Mouse (Mus musculus) heart, adult 2 months (tissue): ENCODE measurements around the gene Nav1. TPM values are rescaled to one million over a fixed set of nuclear protein-coding genes. Genes with fewer than 3 reads are reported as not detected.

Experiments used
- DNase-seq, 2 experiments: peaks; one replicate each; pipeline ENCODE4 v3.0.0; 2021
- H3K27ac ChIP-seq: fragments of 200-600 bp; 2 replicates; pipeline ENCODE4 v1.8.1; 2022
- H3K27me3 ChIP-seq: fragments of 200-500 bp; 2 replicates; pipeline ENCODE4 v1.6.1; 2012; ENCODE audit warnings: mild to moderate bottlenecking, low read length, inconsistent platforms, mixed read lengths; ENCODE audit not compliant: control insufficient read depth, insufficient read depth
- H3K36me3 ChIP-seq: fragments of 200-500 bp; 2 replicates; pipeline ENCODE4 v1.6.1; 2012; ENCODE audit warnings: low read length, inconsistent platforms; ENCODE audit not compliant: control insufficient read depth, insufficient read depth
- H3K4me1 ChIP-seq: fragments of 200-500 bp; 2 replicates; pipeline ENCODE4 v1.6.1; 2011; ENCODE audit warnings: low read length; ENCODE audit not compliant: control insufficient read depth, insufficient read depth
- H3K4me3 ChIP-seq: fragments of 200-600 bp; 2 replicates; pipeline ENCODE4 v1.8.1; 2022
- H3K79me2 ChIP-seq: fragments of 200-500 bp; replicated peaks from 2 replicates; pipeline ENCODE4 v1.6.1; 2012; ENCODE audit warnings: mild to moderate bottlenecking, inconsistent platforms, low read length, moderate library complexity, mixed read lengths; ENCODE audit not compliant: control insufficient read depth, insufficient read depth
- H3K9ac ChIP-seq: fragments of 200-500 bp; 2 replicates; pipeline ENCODE4 v1.6.1; 2012; ENCODE audit warnings: low read depth, mild to moderate bottlenecking, control low read depth, inconsistent platforms, low read length, mixed read lengths
- CTCF ChIP-seq: fragments of 200-600 bp; IDR thresholded peaks from 2 replicates; pipeline ENCODE4 v1.8.1; 2022; ENCODE audit warnings: antibody characterized with exemption, mild to moderate bottlenecking, moderate library complexity
- EP300 ChIP-seq: fragments of 200-500 bp; IDR thresholded peaks from 2 replicates; pipeline ENCODE4 v1.6.1; 2011; ENCODE audit warnings: low read depth, low read length, control low read depth; ENCODE audit not compliant: insufficient read depth
- POLR2A ChIP-seq: fragments of 200-500 bp; IDR thresholded peaks from 2 replicates; pipeline ENCODE4 v1.6.1; 2011; ENCODE audit warnings: mild to moderate bottlenecking, low read depth, low read length, control low read depth; ENCODE audit not compliant: insufficient read depth
- WGBS: fragments of 180-500 bp; shearing (Covaris S2); methylation state at CpG from one replicate; pipeline ENCODE4 v1.1.7; 2018; 5-methylcytosine and 5-hydroxymethylcytosine counted together
- intact Hi-C: fragments of 180-260 bp; cut with DNase I; formaldehyde crosslinking; loops from one replicate; pipeline ENCODE4 v1.15.1; 2025
- polyA plus RNA-seq: library from polyadenylated mRNA; depleted of rRNA; stranded (reverse); fragments of >200 nt; gene quantifications from 2 replicates; pipeline ENCODE4 v1.2.3, GENCODE M21; 2012
- total RNA-seq, 2 experiments: library from RNA; stranded (reverse); gene quantifications; 2 replicates each; pipeline ENCODE4 v1.2.3; 2021

The Nav1 gene
- total and polyA plus RNA-seq, 3 experiments: 15.2 to 20.7 (median 19.1) TPM

DNA sequence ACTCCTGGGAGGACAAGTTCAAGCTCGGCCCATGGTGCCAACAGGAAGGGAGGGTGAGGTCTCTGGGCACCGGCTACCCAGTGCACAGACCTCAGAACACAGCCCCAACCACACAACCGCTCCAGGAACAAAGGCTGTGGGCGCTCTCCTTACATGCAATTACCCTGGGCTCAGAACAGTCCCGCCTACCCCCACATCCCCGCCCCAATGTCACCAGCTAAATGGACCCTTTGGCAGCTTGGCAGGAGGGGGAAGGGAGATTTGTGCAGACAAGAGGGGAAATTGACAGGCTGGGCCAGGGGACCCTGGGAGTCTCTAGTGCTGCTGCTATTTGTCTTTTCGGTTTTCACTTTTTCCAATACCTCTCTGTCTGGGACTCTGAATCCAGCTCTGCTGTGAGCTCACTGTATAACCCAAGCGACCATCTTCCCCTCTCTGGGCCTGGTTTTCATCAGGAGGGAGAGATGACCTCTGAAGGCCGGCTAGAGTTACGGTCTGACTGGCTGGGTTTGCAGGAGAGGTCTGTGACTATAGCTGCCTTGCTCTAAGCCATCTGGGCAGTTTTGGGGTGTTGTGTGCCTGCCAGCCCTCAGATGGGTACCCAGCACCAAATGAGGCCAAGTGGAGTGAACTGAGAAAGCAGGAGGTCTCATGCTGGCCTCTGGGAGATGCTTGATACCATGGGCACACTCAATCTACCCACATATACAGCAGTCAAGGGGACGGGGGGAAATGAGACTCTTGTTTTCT, 3.8 kb downstream of the Nav1 start:
- Histone ChIP-seq H3K4me3 (no peak overlapping the region), H3K27me3 (no peaks in the 10 kb centered on the region), H3K79me2 (no peaks in the 10 kb centered on the region), H3K36me3 (no peaks in the 10 kb centered on the region), H3K27ac (no peak overlapping the region), H3K9ac (no peak overlapping the region), H3K4me1 (peaks cover 3% of the 10 kb centered on the region; the same call in 1 of the 2 replicates)
- intact Hi-C loops: no loop called here
- WGBS: 79% methylated on average over 11 of the region's 11 CpGs
- TF ChIP-seq POLR2A: no peak
- TF ChIP-seq CTCF: no peak
- TF ChIP-seq EP300: no peak
- no peak for DNase-seq

DNA sequence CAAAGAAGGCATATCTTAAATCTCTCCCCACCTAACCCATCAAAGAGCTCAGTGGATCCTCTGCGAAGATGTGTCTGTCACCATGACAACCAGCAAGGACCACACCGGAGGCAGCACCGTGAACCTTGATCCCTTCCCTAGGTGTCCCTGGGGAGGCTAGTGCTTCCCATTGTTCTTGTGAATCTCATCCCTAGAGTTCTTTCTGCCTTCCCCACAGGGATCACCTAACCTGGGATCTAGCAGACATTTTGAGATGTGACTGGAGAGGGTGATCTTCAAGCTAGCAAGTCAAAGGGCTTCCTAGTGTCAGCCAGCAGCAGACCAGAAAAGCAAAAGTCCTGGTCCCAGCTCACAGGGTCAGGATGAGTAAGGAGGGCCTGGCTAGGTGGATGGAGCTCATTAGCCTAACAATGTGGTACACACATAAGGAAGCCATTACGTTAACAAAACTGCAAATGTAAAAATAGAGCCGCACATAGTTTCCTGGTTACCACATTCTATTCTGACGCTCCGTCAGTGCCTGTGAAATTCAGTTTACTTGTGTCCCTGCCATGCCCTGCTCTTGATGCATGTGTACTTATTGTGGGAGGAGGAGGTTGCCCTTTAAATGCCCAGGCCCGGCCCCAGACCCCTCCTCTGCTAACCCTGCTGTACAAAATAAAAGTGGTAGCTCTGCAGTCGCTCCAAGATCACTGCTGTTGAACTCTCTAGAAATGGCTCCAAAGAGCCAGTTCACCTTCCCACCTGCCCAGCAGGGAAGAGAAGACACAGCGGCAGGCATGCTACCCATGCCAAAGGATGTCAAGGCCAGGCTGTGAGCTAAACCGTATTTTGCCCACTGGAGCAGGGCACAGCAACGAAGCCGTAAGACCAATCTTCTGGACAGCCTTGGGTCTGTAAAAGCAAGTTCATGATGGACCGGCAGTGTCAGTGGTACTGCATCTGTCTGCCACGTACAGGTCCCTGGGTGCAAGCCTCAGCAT, 6.8 kb downstream of the Nav1 start:
- Histone ChIP-seq H3K4me1 (peaks cover 3% of the 10 kb centered on the region; the same call in 1 of the 2 replicates), H3K79me2 (no peaks in the 10 kb centered on the region), H3K4me3 (no peak overlapping the region), H3K36me3 (no peaks in the 10 kb centered on the region), H3K27ac (no peak overlapping the region), H3K9ac (no peak overlapping the region), H3K27me3 (no peaks in the 10 kb centered on the region)
- intact Hi-C loops: no loop called here
- no peak for TF ChIP-seq CTCF
- no peak for TF ChIP-seq POLR2A
- TF ChIP-seq EP300: no peak
- WGBS: 67% methylated on average over 15 of the region's 15 CpGs
- DNase-seq: no peak

DNA sequence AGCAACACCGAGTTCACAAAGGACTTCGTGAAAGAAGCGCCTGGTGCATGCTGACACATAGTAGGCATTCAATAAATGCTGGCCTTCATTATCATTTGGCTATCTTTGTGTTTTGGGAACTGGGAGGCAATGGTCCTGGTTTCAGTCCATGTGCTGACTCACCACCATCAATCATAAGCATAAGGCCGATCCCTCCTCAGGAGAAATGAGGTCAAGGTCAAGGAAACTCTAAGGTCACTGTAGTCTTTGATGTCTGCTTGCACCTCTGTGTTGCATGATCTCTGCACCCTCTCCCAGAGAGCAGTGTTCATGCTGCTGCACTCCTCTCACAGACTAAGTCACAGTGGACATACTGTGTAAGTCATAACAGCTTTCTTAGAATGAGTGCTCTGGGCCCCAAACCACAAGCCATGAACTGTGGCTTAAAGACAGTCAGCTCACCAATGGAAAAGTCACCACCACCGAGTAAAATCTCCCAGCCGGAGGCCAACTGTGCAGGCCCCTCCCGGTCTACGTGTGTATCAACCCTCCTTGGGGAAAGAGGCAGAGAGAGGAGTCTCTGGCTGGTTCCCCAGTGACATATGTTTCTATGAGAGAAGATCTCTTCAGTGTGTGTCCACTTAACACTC, 8.7 kb downstream of the Nav1 start:
- H3K79me2 ChIP-seq: no peaks in the 10 kb centered on the region
- no peak for DNase-seq
- WGBS: 80% methylated on average over 8 of the region's 8 CpGs

DNA sequence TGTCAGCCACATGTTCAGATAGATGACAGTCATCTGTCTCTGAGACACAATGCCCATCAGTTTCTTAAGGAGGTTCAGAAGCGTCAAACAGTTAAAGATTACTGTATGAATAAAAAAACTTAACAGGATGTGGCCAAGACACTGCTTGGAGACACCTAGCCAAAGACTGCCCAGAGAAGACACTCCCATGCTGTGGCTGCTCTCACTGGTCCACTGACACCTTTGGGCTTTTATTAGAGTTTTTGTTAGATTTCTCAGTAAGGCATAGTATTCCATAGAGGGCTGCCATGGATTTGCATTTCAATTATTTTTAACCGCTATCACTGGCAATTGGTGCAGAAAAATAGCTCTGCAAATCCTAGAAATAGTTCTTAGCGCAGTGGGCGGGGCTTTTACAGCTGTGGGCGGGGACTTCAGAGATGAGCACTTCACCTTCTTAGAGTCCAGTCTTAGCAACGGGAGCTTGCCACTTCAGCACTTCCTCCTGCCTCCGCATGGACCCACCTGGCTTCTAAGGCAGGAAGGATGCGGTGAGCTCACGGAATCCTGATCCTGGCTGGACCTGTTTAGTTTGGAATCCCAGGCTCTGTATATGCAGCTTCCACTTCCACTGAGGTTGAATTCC, 12.7 kb downstream of the Nav1 start:
- Histone ChIP-seq H3K4me3 (no peak overlapping the region), H3K79me2 (no peaks in the 10 kb centered on the region), H3K27ac (no peak overlapping the region), H3K9ac (no peak overlapping the region), H3K4me1 (peaks cover 2% of the 10 kb centered on the region), H3K36me3 (no peaks in the 10 kb centered on the region), H3K27me3 (no peaks in the 10 kb centered on the region)
- DNase-seq: no peak
- 57% methylated on average over 9 of the region's 9 CpGs for WGBS
- TF ChIP-seq EP300 (no peak), CTCF (no peak), POLR2A (no peak)
- intact Hi-C loops: no loop called here

More for the DNA sequence above, 8.7 kb downstream of the Nav1 start:
- Histone ChIP-seq H3K4me3 (no peak overlapping the region), H3K4me1 (peaks cover 4% of the 10 kb centered on the region), H3K9ac (no peak overlapping the region), H3K27ac (no peak overlapping the region), H3K36me3 (no peaks in the 10 kb centered on the region), H3K27me3 (no peaks in the 10 kb centered on the region)
- intact Hi-C loops: no loop called here
- TF ChIP-seq EP300 (no peak), CTCF (no peak), POLR2A (no peak)

DNA sequence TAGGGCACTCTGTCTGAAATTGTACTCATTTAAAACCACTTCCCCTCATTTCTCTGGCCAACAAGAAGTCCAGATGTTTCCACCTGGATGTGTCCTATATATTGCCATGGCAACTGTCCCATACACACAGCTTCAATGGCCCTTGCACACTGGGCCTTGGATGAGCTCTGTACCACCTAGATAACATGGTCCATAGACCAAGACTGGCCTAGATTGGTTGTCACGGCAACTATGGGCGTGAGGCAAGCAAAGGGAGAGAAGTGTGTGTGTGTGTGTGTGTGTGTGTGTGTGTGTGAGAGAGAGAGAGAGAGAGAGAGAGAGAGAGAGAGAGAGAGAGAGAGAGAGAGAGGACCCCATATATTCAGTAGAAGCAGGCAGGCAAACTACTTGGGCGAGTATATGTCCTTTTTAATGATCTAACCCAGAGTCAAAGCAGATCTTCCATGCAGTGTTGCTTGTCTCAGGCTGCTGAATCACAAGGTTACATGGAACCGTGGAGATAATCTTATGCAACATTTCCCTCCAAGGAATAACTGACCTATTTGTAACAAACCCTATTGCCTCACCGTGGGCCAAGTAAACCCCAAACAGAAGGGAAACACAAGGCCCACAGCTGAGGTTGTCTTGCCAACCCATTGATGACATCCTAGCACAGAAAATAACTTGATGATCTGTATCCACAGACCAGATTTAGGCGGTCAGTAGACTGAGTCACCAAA, 13.4 kb downstream of the Nav1 start:
- H3K4me1 ChIP-seq: peaks cover 2% of the 10 kb centered on the region
- no peaks in the 10 kb centered on the region for H3K79me2 ChIP-seq
- peak in 1 of 2 experiments; percentile 48 for DNase-seq
- H3K9ac ChIP-seq: no peak overlapping the region
- no peak overlapping the region for H3K4me3 ChIP-seq
- H3K36me3 ChIP-seq: no peaks in the 10 kb centered on the region
- no peak overlapping the region for H3K27ac ChIP-seq
- intact Hi-C loops: no loop called here
- TF ChIP-seq CTCF (no peak), EP300 (peak; percentile 49; the same call in 1 of the 2 replicates), POLR2A (no peak)
- WGBS: 66% methylated on average over 6 of the region's 6 CpGs
- H3K27me3 ChIP-seq: no peaks in the 10 kb centered on the region
